Mouse (Mus musculus) C2C12 (cell line): ENCODE results near the gene Inpp5f.

Experiments
- CTCF ChIP-seq: IDR thresholded peaks from one replicate; pipeline ENCODE4 v1.5.1; 2011; ENCODE audit not compliant: control insufficient read depth, insufficient read depth, insufficient read length
- FOSL1 ChIP-seq: IDR thresholded peaks from one replicate; pipeline ENCODE4 v1.8.0; 2011; ENCODE audit warnings: mild to moderate bottlenecking, low read length; ENCODE audit not compliant: poor library complexity, insufficient read depth, severe bottlenecking
- MAX ChIP-seq: IDR thresholded peaks from one replicate; pipeline ENCODE4 v1.6.1; 2011; ENCODE audit warnings: mild to moderate bottlenecking, control low read depth
- USF1 ChIP-seq: IDR thresholded peaks from one replicate; pipeline ENCODE4 v1.6.1; 2011; ENCODE audit warnings: low read depth, mild to moderate bottlenecking, control low read depth, moderate library complexity

GRCm38 (mm10) chr7:128627251-128627650 is 16.1 kb downstream of the Inpp5f start:
- TF ChIP-seq FOSL1 (no peak), CTCF (no peak), USF1 (no peak), MAX (no peak)
